Comparison of ENCODE assay signal across 27 mouse cellular contexts in genomic region chr6:68813346-68813745, GRCm38 (mm10).
"Had no signal": no experiment of that assay in that cellular context is flagged by ENCODE, and none has a peak within 500 bp of the region (broad histone marks: within the 10 kb centered on the region; RNA-seq: fewer than 3 reads in every experiment).

No protein-coding gene starts in this region.

- H3K27me3 ChIP-seq: heart, embryonic 13.5 days; heart, embryonic 15.5 days; hindbrain, embryonic 13.5 days; hindbrain, embryonic 15.5 days; kidney, embryonic 15.5 days; limb, embryonic 13.5 days; limb, embryonic 15.5 days; liver, embryonic 12.5 days had no signal

- H3K36me3 ChIP-seq: heart, embryonic 13.5 days; heart, embryonic 15.5 days; hindbrain, embryonic 13.5 days; hindbrain, embryonic 15.5 days; kidney, embryonic 15.5 days; limb, embryonic 13.5 days; limb, embryonic 15.5 days; liver, embryonic 12.5 days had no signal

- H3K9me3 ChIP-seq: heart, embryonic 15.5 days; hindbrain, embryonic 13.5 days; hindbrain, embryonic 15.5 days; kidney, embryonic 15.5 days; limb, embryonic 13.5 days; limb, embryonic 15.5 days; liver, embryonic 12.5 days had no signal

- H3K27ac ChIP-seq: heart, adult 2 months; heart, embryonic 13.5 days; heart, embryonic 15.5 days; hindbrain, embryonic 13.5 days; hindbrain, embryonic 15.5 days; hindbrain, postnatal 0 days; kidney, embryonic 15.5 days; kidney, postnatal 0 days; limb, embryonic 13.5 days; limb, embryonic 15.5 days; liver, embryonic 12.5 days; liver, embryonic 14.5 days had no signal

- H3K4me1 ChIP-seq: heart, embryonic 13.5 days; heart, embryonic 15.5 days; hindbrain, embryonic 13.5 days; hindbrain, embryonic 15.5 days; kidney, embryonic 15.5 days; limb, embryonic 13.5 days; limb, embryonic 15.5 days; liver, embryonic 12.5 days had no signal

- H3K4me2 ChIP-seq: heart, embryonic 11.5 days; heart, embryonic 13.5 days; heart, embryonic 15.5 days; hindbrain, embryonic 13.5 days; hindbrain, embryonic 15.5 days; kidney, embryonic 15.5 days; limb, embryonic 13.5 days; limb, embryonic 15.5 days; liver, embryonic 12.5 days had no signal

- ATAC-seq: hindbrain, postnatal 0 days; intestine, embryonic 16.5 days; liver, embryonic 12.5 days had no signal

- H3K4me3 ChIP-seq: heart, adult 2 months; heart, embryonic 13.5 days; heart, embryonic 15.5 days; hindbrain, embryonic 13.5 days; hindbrain, embryonic 15.5 days; kidney, embryonic 15.5 days; limb, embryonic 13.5 days; limb, embryonic 15.5 days; liver, embryonic 12.5 days had no signal

- H3K9ac ChIP-seq: heart, embryonic 13.5 days; heart, embryonic 15.5 days; hindbrain, embryonic 13.5 days; hindbrain, embryonic 15.5 days; kidney, embryonic 15.5 days; limb, embryonic 13.5 days; limb, embryonic 15.5 days; liver, embryonic 12.5 days; liver, embryonic 14.5 days had no signal

- DNase-seq: gastrocnemius, postnatal 14 days; gastrocnemius, postnatal 36 days; heart, adult 11 months; heart, adult 2 months; heart, postnatal 14 days; heart, postnatal 36 days; kidney, adult 11 months; kidney, adult 2 months; kidney, adult 9 months; kidney, postnatal 14 days; kidney, postnatal 36 days; layer of hippocampus, adult 9-11 months; layer of hippocampus, postnatal 36 days; left cerebral cortex, postnatal 4 days had no signal
